Mouse (Mus musculus): ENCODE data around the gene Mgat3. TPM values are rescaled to one million over a fixed set of nuclear protein-coding genes. Genes with fewer than 3 reads are reported as not detected.

The Mgat3 gene
- polyA plus RNA-seq, 1 experiment from 2014 or later: 8.8 TPM

DNA sequence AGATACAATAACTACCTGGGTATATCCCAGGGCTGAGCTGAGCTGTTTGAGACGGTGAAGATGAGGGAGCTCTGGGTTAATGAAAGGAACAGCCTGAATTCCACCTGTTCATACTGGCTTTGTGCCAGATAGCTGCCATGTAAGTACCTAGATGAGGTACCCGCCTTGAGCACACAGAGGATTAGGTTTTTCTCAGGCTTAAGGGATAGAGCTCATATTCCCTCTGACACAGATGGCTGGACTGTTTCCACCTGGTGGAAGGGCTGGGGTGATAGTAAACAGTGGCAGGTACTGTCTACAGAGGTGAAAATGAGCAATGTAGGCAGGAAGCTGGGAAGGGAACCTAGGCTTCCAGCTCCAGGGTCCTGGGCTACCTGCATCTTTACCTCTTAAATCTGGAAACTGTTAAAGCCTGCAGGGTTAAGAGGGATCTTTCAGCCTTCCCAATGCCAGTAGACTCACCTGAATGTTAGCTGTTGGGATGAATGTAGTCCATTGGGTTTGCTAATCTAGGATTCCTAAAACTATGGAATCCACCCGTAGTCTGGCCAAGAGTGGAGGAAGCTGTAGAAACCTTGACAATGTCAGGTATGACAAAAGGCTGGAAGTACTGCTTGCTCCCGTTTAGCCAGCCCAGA is 84.2 kb downstream of the Mgat3 start:
- peaks cover 13% of the 10 kb centered on the region; the same call in 1 of the 2 replicates for H3K36me3 ChIP-seq (ENCODE audit: control insufficient read depth, insufficient read depth, low read length)
- ATAC-seq (replicated peaks; ENCODE audit: low FRiP score): no peak
- no peaks in the 10 kb centered on the region for H3K27me3 ChIP-seq (ENCODE audit: control insufficient read depth, insufficient read depth, low read length)
- no peak overlapping the region; the same call in 1 of the 2 replicates for H3K4me2 ChIP-seq (ENCODE audit: low read depth, low read length, severe bottlenecking)
- H3K9ac ChIP-seq (ENCODE audit: low read length): 0 out of 2 replicates have a peak overlapping the region, but pooled peaks have one; percentile 1
- 0 out of 2 replicates have a peak overlapping the region, but pooled peaks have one; percentile 2 for H3K27ac ChIP-seq (ENCODE audit: low read depth, low read length)
- WGBS: 43% methylated on average over 4 of the region's 4 CpGs
- H3K4me1 ChIP-seq (replicated peaks; ENCODE audit: control insufficient read depth, insufficient read depth, low read length): peaks cover 14% of the 10 kb centered on the region
- peak overlapping the region; percentile 99; the same call in 1 of the 2 replicates for H3K4me3 ChIP-seq (ENCODE audit: low read depth, low read length)
- no peak for DNase-seq (ENCODE audit: low spot score)
- H3K9me3 ChIP-seq (ENCODE audit: control insufficient read depth, low read length): no peaks in the 10 kb centered on the region

DNA sequence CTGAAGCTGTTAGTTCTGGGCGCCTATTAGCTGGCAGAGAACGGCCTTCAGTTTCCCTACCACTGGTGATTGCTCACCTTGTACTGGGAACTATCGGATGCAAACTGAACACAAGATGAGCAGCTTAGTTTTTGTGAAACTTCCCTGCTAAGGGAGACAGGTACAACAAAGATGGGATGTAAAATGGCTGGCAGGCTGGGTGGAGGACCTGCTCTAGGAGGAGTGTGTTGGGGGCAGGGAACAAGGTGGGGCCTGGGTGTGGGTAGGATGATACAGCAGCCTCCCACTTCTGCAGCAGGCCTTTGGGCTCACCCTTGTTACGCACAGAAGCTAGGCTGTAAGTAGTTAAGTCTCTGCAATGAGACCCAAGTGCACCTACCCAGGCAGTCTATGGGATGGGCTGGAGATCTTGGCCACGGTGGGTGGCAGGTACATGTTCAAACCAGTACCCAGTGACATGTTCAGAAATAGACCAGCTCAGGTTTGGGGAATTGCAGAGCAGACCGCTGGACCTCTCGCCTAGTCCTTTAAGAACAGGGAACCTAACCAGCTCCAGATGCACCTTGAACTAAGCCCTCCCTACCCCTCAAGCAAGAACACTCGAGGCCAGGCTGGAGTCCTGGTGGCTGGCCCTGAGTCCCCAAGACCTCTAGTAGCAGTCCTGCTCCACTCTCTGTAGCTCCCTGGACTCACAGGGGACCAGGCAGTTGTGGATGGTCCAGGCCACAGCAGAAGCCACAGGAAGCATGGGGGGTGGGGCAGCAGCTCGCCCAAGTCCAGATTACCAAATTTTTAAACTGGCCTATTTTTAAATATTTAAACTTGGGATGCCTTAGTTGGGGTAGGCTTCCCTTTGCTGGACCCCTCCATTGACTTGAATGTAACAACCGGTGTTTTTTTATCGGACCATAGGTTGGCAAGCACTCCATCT is 85.0 kb downstream of the Mgat3 start:
- H3K9me3 ChIP-seq (ENCODE audit: control insufficient read depth, low read length): no peaks in the 10 kb centered on the region
- no peak overlapping the region for H3K9ac ChIP-seq (ENCODE audit: low read length)
- ATAC-seq (replicated peaks; ENCODE audit: low FRiP score): no peak
- H3K4me2 ChIP-seq (ENCODE audit: low read depth, low read length, severe bottlenecking): no peak overlapping the region
- peaks cover 16% of the 10 kb centered on the region for H3K4me1 ChIP-seq (replicated peaks; ENCODE audit: control insufficient read depth, insufficient read depth, low read length)
- H3K36me3 ChIP-seq (ENCODE audit: control insufficient read depth, insufficient read depth, low read length): peaks cover 13% of the 10 kb centered on the region; the same call in 1 of the 2 replicates
- H3K4me3 ChIP-seq (ENCODE audit: low read depth, low read length): no peak overlapping the region
- peak overlapping the region; percentile 0; the same call in 1 of the 2 replicates for H3K27ac ChIP-seq (ENCODE audit: low read depth, low read length)
- 72% methylated on average over 11 of the region's 11 CpGs for whole genome bisulfite sequencing
- DNase-seq (ENCODE audit: low spot score): peak; percentile 61
- no peaks in the 10 kb centered on the region for H3K27me3 ChIP-seq (ENCODE audit: control insufficient read depth, insufficient read depth, low read length)

DNA sequence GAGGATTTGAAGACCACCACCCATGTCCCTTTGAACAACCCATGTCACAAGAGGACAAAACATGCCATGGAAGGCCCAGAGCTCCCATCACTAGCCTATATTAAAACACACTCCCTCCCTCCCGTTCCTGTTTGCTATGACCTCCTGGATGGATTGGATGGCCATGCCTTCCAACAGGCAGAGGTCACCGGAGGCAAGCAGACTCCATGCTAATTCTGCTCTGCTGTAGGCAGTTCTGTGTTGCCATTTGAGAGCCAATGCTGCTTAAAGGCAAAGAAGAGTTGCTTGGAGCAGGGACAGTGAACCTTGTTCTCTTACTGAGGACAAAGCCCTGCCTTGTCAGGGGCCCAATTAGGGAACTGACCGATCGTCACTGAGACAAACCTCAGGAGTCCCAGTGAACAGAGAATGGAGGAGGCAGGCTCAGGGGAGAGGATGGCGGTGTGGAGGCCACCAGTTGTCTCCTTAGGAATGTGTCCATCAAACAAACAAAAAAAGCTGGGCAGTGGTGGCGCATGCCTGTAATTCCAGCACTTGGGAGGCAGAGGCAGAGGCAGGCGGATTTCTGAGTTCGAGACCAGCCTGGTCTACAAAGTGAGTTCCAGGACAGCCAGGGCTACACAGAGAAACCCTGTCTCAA is 86.0 kb downstream of the Mgat3 start:
- peaks cover 12% of the 10 kb centered on the region for H3K4me1 ChIP-seq (replicated peaks; ENCODE audit: control insufficient read depth, insufficient read depth, low read length)
- no peak overlapping the region for H3K9ac ChIP-seq (ENCODE audit: low read length)
- no peak for ATAC-seq (replicated peaks; ENCODE audit: low FRiP score)
- no peak for DNase-seq (ENCODE audit: low spot score)
- H3K27me3 ChIP-seq (ENCODE audit: control insufficient read depth, insufficient read depth, low read length): no peaks in the 10 kb centered on the region
- WGBS: 74% methylated on average over 8 of the region's 8 CpGs
- H3K4me3 ChIP-seq (ENCODE audit: low read depth, low read length): no peak overlapping the region
- H3K4me2 ChIP-seq (ENCODE audit: low read depth, low read length, severe bottlenecking): no peak overlapping the region
- no peak overlapping the region for H3K27ac ChIP-seq (ENCODE audit: low read depth, low read length)
- peaks cover 13% of the 10 kb centered on the region; the same call in 1 of the 2 replicates for H3K36me3 ChIP-seq (ENCODE audit: control insufficient read depth, insufficient read depth, low read length)
- H3K9me3 ChIP-seq (ENCODE audit: control insufficient read depth, low read length): no peaks in the 10 kb centered on the region

DNA sequence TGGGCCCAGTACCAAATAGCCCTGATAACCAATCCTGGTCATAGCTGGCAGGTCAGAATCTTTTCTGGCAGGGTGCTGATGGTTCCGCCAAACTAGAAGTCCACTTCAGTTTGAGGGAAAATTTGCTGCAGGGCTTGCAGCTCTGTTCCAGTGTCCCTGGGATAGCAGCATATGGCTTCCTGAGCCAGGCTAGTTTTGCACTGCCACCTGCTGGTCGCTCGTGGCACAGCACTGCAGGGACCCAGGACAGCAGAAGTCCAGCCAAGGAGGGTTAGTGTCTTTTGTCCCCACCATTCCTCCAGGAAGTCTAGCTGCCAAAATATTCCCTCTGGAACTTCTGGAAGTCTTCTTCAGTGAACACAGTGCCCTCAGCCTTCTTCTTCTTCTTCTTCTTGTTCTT is 87.2 kb downstream of the Mgat3 start:
- peaks cover 13% of the 10 kb centered on the region; the same call in 1 of the 2 replicates for H3K36me3 ChIP-seq (ENCODE audit: control insufficient read depth, insufficient read depth, low read length)
- no peak overlapping the region for H3K4me2 ChIP-seq (ENCODE audit: low read depth, low read length, severe bottlenecking)
- H3K4me1 ChIP-seq (replicated peaks; ENCODE audit: control insufficient read depth, insufficient read depth, low read length): peaks cover 13% of the 10 kb centered on the region
- no peak overlapping the region for H3K4me3 ChIP-seq (ENCODE audit: low read depth, low read length)
- 20% methylated on average over 3 of the region's 3 CpGs for WGBS
- DNase-seq (ENCODE audit: low spot score) (peak; percentile 92), ATAC-seq (replicated peaks; ENCODE audit: low FRiP score) (no peak)
- H3K9ac ChIP-seq (ENCODE audit: low read length): no peak overlapping the region
- H3K27me3 ChIP-seq (ENCODE audit: control insufficient read depth, insufficient read depth, low read length): no peaks in the 10 kb centered on the region
- H3K27ac ChIP-seq (ENCODE audit: low read depth, low read length): no peak overlapping the region
- H3K9me3 ChIP-seq (ENCODE audit: control insufficient read depth, low read length): no peaks in the 10 kb centered on the region

DNA sequence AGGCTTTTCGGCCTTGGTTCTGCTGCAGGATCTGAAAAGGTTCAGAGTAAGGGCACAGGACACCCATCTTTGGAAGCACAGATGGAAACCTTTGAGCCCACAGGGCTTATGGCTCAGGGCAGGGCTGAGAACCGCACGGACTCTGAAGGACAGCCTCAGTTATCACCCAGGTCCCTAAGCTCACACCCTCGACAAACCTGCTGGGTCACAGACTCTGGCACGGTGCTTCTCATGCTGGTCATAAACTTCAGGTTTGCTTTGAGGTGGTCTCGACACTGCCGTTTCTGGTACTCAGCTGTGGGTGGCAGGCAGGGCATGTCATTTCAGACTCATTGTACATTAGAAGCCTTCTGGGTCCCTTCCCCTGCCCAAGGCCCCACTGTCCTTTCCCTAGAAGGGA is 87.6 kb downstream of the Mgat3 start:
- Histone ChIP-seq H3K27me3 (ENCODE audit: control insufficient read depth, insufficient read depth, low read length) (no peaks in the 10 kb centered on the region), H3K9ac (ENCODE audit: low read length) (no peak overlapping the region), H3K36me3 (ENCODE audit: control insufficient read depth, insufficient read depth, low read length) (peaks cover 13% of the 10 kb centered on the region; the same call in 1 of the 2 replicates), H3K4me2 (ENCODE audit: low read depth, low read length, severe bottlenecking) (no peak overlapping the region), H3K9me3 (ENCODE audit: control insufficient read depth, low read length) (no peaks in the 10 kb centered on the region), H3K4me1 (replicated peaks; ENCODE audit: control insufficient read depth, insufficient read depth, low read length) (peaks cover 13% of the 10 kb centered on the region), H3K4me3 (ENCODE audit: low read depth, low read length) (no peak overlapping the region), H3K27ac (ENCODE audit: low read depth, low read length) (no peak overlapping the region)
- ATAC-seq (replicated peaks; ENCODE audit: low FRiP score): no peak
- no peak for DNase-seq (ENCODE audit: low spot score)
- 86% methylated on average over 7 of the region's 7 CpGs for WGBS

DNA sequence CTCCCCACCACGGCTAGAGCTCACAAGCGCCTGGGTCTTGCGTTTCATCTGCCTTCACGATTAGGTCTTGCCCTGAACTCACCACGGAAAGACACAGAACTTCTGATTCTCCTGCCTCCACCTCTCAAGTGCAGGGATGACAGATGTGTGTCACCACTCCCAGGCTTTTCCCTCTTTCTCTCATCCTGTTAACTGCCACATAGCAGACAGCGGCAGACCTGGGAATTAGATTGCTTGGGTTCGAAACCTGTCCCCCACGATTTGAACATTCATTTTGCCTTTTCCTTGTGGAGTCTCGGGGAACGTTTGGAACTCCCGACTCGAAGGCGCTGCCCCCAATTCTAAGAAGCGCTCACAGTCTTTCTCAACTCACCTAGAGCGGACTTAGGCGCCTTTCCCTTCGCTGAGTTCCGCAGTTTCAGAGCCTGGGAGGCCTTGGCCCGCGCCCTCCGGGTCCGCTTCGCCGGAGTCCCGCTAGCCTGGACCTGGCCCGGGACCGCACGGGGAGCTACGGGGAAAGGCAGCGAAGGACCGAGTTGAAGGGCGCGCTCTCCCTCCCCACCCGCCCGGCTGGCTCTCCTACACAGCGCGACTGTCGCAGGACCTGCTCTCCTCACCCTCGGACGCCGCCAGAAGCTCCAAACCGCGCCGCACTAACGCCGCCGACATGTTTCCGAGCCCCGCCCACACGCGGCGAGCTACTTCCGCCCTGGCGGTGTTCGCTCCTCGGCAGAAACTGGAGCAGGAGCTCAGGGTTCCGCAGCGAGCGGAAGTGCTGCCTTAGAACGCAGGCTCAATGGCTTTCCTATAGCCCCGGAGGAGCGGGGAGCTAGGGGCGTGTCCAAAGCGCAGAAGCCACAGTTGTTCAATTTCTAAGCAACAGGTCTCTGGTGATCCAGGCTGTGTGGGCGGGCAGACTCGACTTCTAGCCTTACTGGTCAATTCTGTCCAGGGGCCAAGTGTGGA is 90.4 kb downstream of the Mgat3 start, which contains the start of gene Rps19bp1:
Gene Rps19bp1 (minus strand): TSS at position 706 of the 966 bp plus-strand sequence.
- H3K4me1 ChIP-seq (replicated peaks; ENCODE audit: control insufficient read depth, insufficient read depth, low read length): peaks cover 6% of the 10 kb centered on the region; the same call in 1 of the 2 replicates
- H3K4me3 ChIP-seq (ENCODE audit: low read depth, low read length): peak within 1 kb of the TSS; percentile 89
- 2% methylated on average over 66 of the region's 66 CpGs for WGBS
- DNase-seq (ENCODE audit: low spot score) (peak; percentile 94), ATAC-seq (replicated peaks; ENCODE audit: low FRiP score) (peak; percentile 88)
- H3K27me3 ChIP-seq (ENCODE audit: control insufficient read depth, insufficient read depth, low read length): no peaks in the 10 kb centered on the region
- peak within 1 kb of the TSS; percentile 26; the same call in 1 of the 2 replicates for H3K27ac ChIP-seq (ENCODE audit: low read depth, low read length)
- peak within 1 kb of the TSS; percentile 88 for H3K4me2 ChIP-seq (ENCODE audit: low read depth, low read length, severe bottlenecking)
- peak within 1 kb of the TSS; percentile 72 for H3K9ac ChIP-seq (ENCODE audit: low read length)
- H3K9me3 ChIP-seq (ENCODE audit: control insufficient read depth, low read length): no peaks in the 10 kb centered on the region
- H3K36me3 ChIP-seq (ENCODE audit: control insufficient read depth, insufficient read depth, low read length): no peaks in the 10 kb centered on the region; the same call in 1 of the 2 replicates

All from forebrain, embryonic 11.5 days (tissue).